Mouse (Mus musculus) spleen, embryonic (tissue): ENCODE measurements around the gene 3110082I17Rik.

Experiments
- CTCF ChIA-PET: fragments of 350-600 bp; sonication (Branson Sonifier 250); formaldehyde crosslinking; loops from one replicate; lab custom pipeline; 2022; lab: Charles Lee

The 3110082I17Rik gene

DNA sequence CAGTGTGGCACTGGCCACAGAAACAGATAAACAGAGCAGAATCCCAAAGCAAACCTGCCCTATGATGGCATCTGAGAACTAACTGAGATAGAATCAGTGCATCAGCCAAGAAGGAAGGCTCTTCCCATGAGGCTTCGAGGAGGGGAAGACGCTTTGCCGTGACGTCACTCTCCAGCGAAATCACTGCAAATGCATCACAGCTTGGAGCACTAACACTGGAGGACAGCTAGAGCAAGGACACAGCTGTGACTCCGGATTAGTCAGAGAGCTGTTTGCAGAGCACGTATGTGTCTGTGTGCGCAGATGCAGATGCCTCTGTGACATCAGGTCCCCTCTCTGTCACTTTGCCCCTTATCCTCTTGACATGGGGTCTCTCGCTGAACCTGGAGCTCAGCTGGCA is 148.5 kb downstream of the 3110082I17Rik start:
- CTCF ChIA-PET: no interaction called here

DNA sequence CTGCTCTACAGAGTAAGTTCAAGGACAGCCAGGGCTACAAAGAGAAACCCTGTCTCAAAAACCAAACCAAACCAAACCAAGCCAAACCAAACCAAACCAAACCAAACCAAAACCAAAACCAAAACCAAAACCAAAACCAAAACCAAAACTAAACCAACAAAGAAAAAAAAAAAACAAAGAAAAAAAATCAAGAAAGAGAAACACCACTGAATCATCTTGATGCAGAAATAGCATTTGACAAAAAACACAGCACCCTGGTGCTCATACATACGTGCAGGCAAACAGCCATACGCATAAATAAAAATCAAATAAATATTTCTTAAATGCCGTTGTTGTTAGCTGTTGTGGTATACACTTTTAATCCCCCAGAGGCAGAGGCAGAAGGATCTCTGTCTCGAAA is 149.8 kb downstream of the 3110082I17Rik start:
- CTCF ChIA-PET: no interaction called here

- CTCF ChIA-PET: no interaction called here
These were observed 150.4 kb downstream of the 3110082I17Rik start for GRCm38 (mm10) chr5:139309946-139310345.
